Mouse (Mus musculus) adrenal gland, adult (tissue): Measurements from ENCODE around the gene Erf.

Source experiments
- DNase-seq, 2 experiments: peaks; one replicate each; pipeline ENCODE4 v3.0.0; 2022 to 2023; ENCODE audit warnings: low spot score in 1 of 2; ENCODE audit not compliant: inconsistent age in 2 of 2

Erf gene

GRCm38 (mm10) chr7:25213099-25213498 is 37.5 kb downstream of the Erf start:
- no peak for DNase-seq

- DNase-seq: no peak
Observed at GRCm38 (mm10) chr7:25210482-25210881, 40.1 kb downstream of the Erf start.

- no peak for DNase-seq
Observed at GRCm38 (mm10) chr7:25209161-25209622, 41.4 kb downstream of the Erf start.

GRCm38 (mm10) chr7:25206094-25206830 is 44.3 kb downstream of the Erf start:
- no peak for DNase-seq

- no peak for DNase-seq
Observed at GRCm38 (mm10) chr7:25205355-25206093, 45.0 kb downstream of the Erf start.

GRCm38 (mm10) chr7:25203624-25204023 is 46.9 kb downstream of the Erf start:
- no peak for DNase-seq

GRCm38 (mm10) chr7:25197384-25198018 is 53.1 kb downstream of the Erf start:
- DNase-seq: no peak

GRCm38 (mm10) chr7:25196107-25196506 is 54.5 kb downstream of the Erf start:
- DNase-seq: no peak

- DNase-seq: no peak
Observed at GRCm38 (mm10) chr7:25195148-25195547, 55.4 kb downstream of the Erf start.
